Mouse (Mus musculus) liver, embryonic 14.5 days (tissue): ENCODE results near the gene Arsg. TPM values are rescaled to one million over a fixed set of nuclear protein-coding genes. Genes with fewer than 3 reads are reported as not detected.
A peak's percentile ranks its signal among the peaks of the same experiment; 100 is the strongest.

Experiments used
- ATAC-seq: fragments of 200-750 bp; cut with Nextera tagmentation; 2 replicates; pipeline ENCODE4 v1.8.0; 2017; ENCODE audit warnings: moderate number of reproducible peaks, mild to moderate bottlenecking, moderate library complexity; ENCODE audit not compliant: insufficient read depth
- DNase-seq, 3 experiments: peaks; one replicate each; pipeline ENCODE4 v3.0.0-alpha.2; 2012 to 2013; ENCODE audit warnings: low read depth in 3 of 3, low spot score in 3 of 3
- H3K27ac ChIP-seq: fragments of 300-500 bp; sonication (generic); 2 replicates; pipeline ENCODE4 v1.5.1; 2014; ENCODE audit warnings: moderate library complexity, mild to moderate bottlenecking, control low read depth, inconsistent platforms
- H3K27me3 ChIP-seq: fragments of 300-500 bp; sonication (generic); 2 replicates; pipeline ENCODE4 v1.6.1; 2014; ENCODE audit warnings: mild to moderate bottlenecking, low read length, moderate library complexity; ENCODE audit not compliant: control insufficient read depth, insufficient read depth
- H3K36me3 ChIP-seq: fragments of 300-500 bp; sonication (generic); replicated peaks from 2 replicates; pipeline ENCODE4 v1.6.1; 2014; ENCODE audit warnings: low read depth; ENCODE audit not compliant: control insufficient read depth, insufficient read depth
- H3K4me1 ChIP-seq, 2 experiments: fragments of 200-500 bp in 1 of 2; fragments of 300-500 bp in 1 of 2; sonication (generic) in 1 of 2; replicated peaks; 2 replicates each; pipeline ENCODE4 v1.6.1; 2012 to 2014; ENCODE audit warnings: antibody characterized with exemption in 1 of 2, inconsistent platforms in 1 of 2, low read length in 1 of 2; ENCODE audit not compliant: control insufficient read depth in 2 of 2, insufficient read depth in 2 of 2
- H3K4me2 ChIP-seq: fragments of 300-500 bp; sonication (generic); 2 replicates; pipeline ENCODE4 v1.6.1; 2014; ENCODE audit warnings: low read depth, mild to moderate bottlenecking, control low read depth, moderate library complexity
- H3K4me3 ChIP-seq, 2 experiments: fragments of 200-500 bp in 1 of 2; fragments of 300-500 bp in 1 of 2; sonication (generic) in 1 of 2; 2 replicates each; pipeline ENCODE4 v1.5.1; 2012 to 2014; ENCODE audit warnings: low read depth in 2 of 2, low read length in 2 of 2, mild to moderate bottlenecking in 2 of 2, control low read depth in 1 of 2, inconsistent platforms in 1 of 2, moderate library complexity in 1 of 2; ENCODE audit not compliant: insufficient read depth in 1 of 2
- H3K9ac ChIP-seq: fragments of 300-500 bp; sonication (generic); replicated peaks from 2 replicates; pipeline ENCODE4 v1.6.1; 2014; ENCODE audit warnings: mild to moderate bottlenecking, control low read depth, moderate library complexity
- H3K9me3 ChIP-seq: fragments of 300-500 bp; sonication (generic); 2 replicates; pipeline ENCODE4 v1.6.1; 2016; ENCODE audit warnings: low read length, mixed read lengths; ENCODE audit not compliant: control insufficient read depth
- CTCF ChIP-seq: IDR thresholded peaks from 2 replicates; pipeline ENCODE4 v1.5.1; 2016; ENCODE audit warnings: antibody characterized with exemption, low read depth, control low read depth
- EP300 ChIP-seq: IDR thresholded peaks from 2 replicates; pipeline ENCODE4 v1.6.1; 2016; ENCODE audit warnings: antibody characterized with exemption, low read depth
- WGBS: fragments of 180-500 bp; shearing (Covaris S2); extraction: QIAGEN DNeasy Blood & Tissue Kit; methylation state at CpG from one replicate; pipeline ENCODE4 v1.1.7; 2014; ENCODE audit not compliant: insufficient replicate concordance; 5-methylcytosine and 5-hydroxymethylcytosine counted together
- polyA plus RNA-seq, 2 experiments: library from polyadenylated mRNA; depleted of rRNA in 1 of 2; stranded (reverse) in 1 of 2; unstranded in 1 of 2; fragments of >200 nt; fragmentation: Nextera tagmentation in 1 of 2; extraction: Ambion mirVana in 1 of 2; gene quantifications; 2 replicates each; pipeline versions ENCODE4 v1.2.1 to v1.2.3; 2012 to 2014

Gene Arsg
- polyA plus RNA-seq, 2 experiments = 2.3 to 3.8 TPM

DNA sequence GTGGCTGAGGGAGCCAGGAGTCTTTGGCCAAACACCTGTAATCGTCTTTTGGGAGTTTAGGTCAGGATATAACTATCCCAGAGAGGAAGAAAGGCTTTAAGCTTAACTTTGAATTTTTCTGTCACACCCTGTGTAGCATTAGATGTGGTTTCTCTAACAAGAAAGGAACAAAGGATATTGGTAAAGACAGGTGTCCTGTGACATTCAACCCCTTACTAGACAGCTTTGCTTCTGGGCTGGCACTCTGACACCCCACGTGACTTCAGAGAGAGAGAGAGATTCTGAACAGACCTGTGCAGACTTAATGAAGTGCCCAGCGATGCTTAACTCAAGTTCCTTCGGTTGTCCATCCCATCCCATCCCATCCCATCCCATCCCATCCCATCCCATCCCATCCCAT is 118.3 kb downstream of the Arsg start:
- H3K4me1 ChIP-seq = peaks cover 11 to 21% of the 10 kb centered on the region in 2 experiments
- no peaks in the 10 kb centered on the region for H3K27me3 ChIP-seq
- no peak for TF ChIP-seq EP300
- TF ChIP-seq CTCF = no peak
- DNase-seq (no peak), ATAC-seq (no peak)
- no peaks in the 10 kb centered on the region for H3K9me3 ChIP-seq
- H3K27ac ChIP-seq = no peak overlapping the region
- no peak overlapping the region for H3K4me3 ChIP-seq
- 86% methylated on average over 4 of the region's 4 CpGs for WGBS
- H3K9ac ChIP-seq = no peak overlapping the region
- no peak overlapping the region for H3K4me2 ChIP-seq
- H3K36me3 ChIP-seq = peaks cover 15% of the 10 kb centered on the region

GRCm38 (mm10) chr11:109593200-109593981 is 120.2 kb downstream of the Arsg start:
- 54% methylated on average over 6 of the region's 6 CpGs for WGBS
- Histone ChIP-seq H3K36me3 (peaks cover 23% of the 10 kb centered on the region), H3K4me1 (peaks cover 0 to 5% of the 10 kb centered on the region in 2 experiments; a peak in 1 of 4 replicates), H3K27me3 (no peaks in the 10 kb centered on the region), H3K9me3 (no peaks in the 10 kb centered on the region), H3K4me2 (no peak overlapping the region), H3K9ac (no peak overlapping the region), H3K4me3 (no peak overlapping the region), H3K27ac (no peak overlapping the region)
- TF ChIP-seq EP300 = no peak
- no peak for TF ChIP-seq CTCF
- no peak for DNase-seq
- ATAC-seq = no peak

DNA sequence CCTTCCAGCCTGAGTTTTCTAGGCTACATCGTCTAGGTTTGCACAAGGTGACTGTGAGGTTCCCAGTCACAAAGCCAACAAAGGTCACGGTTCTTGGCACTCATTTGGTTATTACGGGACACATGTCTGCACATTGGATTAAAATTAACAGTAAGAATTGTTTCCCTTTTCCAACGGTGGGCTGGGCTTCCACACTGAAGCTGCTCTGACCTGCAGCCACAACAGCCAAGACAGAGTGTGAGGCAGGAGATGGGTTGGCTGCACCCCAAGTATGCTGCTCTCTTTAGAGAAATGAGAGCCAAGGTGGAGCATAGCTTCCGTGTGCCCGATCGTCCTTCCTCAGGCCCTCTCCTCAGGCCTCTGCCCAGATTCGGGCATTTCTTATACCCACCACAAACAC is 121.6 kb downstream of the Arsg start:
- no peak for DNase-seq
- Histone ChIP-seq H3K9me3 (no peaks in the 10 kb centered on the region), H3K4me3 (no peak overlapping the region), H3K27me3 (no peaks in the 10 kb centered on the region), H3K27ac (no peak overlapping the region), H3K4me2 (no peak overlapping the region), H3K4me1 (0 out of 4 replicates have a peak, but pooled peaks cover 0 to 2% of the 10 kb centered on the region in 2 experiments), H3K36me3 (peaks cover 28% of the 10 kb centered on the region), H3K9ac (no peak overlapping the region)
- ATAC-seq = no peak
- no peak for TF ChIP-seq EP300
- no peak for TF ChIP-seq CTCF
- WGBS = 89% methylated on average over 8 of the region's 8 CpGs

- ATAC-seq = no peak
- peaks cover 47% of the 10 kb centered on the region for H3K36me3 ChIP-seq
These were observed 125.8 kb downstream of the Arsg start for GRCm38 (mm10) chr11:109598778-109599570.

GRCm38 (mm10) chr11:109607600-109607999 is 134.4 kb downstream of the Arsg start:
- Histone ChIP-seq H3K9ac (no peak overlapping the region), H3K27me3 (no peaks in the 10 kb centered on the region), H3K9me3 (no peaks in the 10 kb centered on the region), H3K27ac (no peak overlapping the region), H3K4me3 (no peak overlapping the region), H3K4me1 (peaks cover 24 to 29% of the 10 kb centered on the region in 2 experiments), H3K4me2 (no peak overlapping the region), H3K36me3 (peaks cover 16% of the 10 kb centered on the region)
- ATAC-seq (no peak), DNase-seq (no peak)
- TF ChIP-seq CTCF = no peak
- TF ChIP-seq EP300 = no peak
- 82% methylated on average over 6 of the region's 6 CpGs for WGBS

More at GRCm38 (mm10) chr11:109598778-109599570, 125.8 kb downstream of the Arsg start:
- DNase-seq = no peak
- H3K4me2 ChIP-seq = no peak overlapping the region
- H3K4me3 ChIP-seq = no peak overlapping the region
- no peaks in the 10 kb centered on the region for H3K4me1 ChIP-seq
- TF ChIP-seq EP300 (no peak), CTCF (peak; percentile 67)
- 79% methylated on average over 12 of the region's 12 CpGs for WGBS
- H3K27ac ChIP-seq = no peak overlapping the region
- no peaks in the 10 kb centered on the region for H3K27me3 ChIP-seq
- H3K9ac ChIP-seq = no peak overlapping the region
- H3K9me3 ChIP-seq = no peaks in the 10 kb centered on the region
